Mouse (Mus musculus): ENCODE data around the gene Lgals3bp. TPM values are rescaled to one million over a fixed set of nuclear protein-coding genes. Genes with fewer than 3 reads are reported as not detected.
A peak's percentile ranks its signal among the peaks of the same experiment; 100 is the strongest.

The Lgals3bp gene
- 100 to 1,000 TPM in 2 of 4 experiments, 10 to 100 TPM in 2; 88.8 to 112 (median 98.8) TPM for total RNA-seq (2022)

GRCm38 (mm10) chr11:118401760-118402280, at the start of gene Lgals3bp:
Gene Lgals3bp, minus strand, starts transcription at chr11:118402092.
- peak; percentile 66 for DNase-seq

- DNase-seq = no peak
These were observed 49.3 kb upstream of the Lgals3bp start for GRCm38 (mm10) chr11:118451211-118451610.

GRCm38 (mm10) chr11:118448385-118448784, 46.5 kb upstream of the Lgals3bp start:
- no peak for DNase-seq

- DNase-seq = no peak
These were observed 45.5 kb upstream of the Lgals3bp start for GRCm38 (mm10) chr11:118447346-118447745.

- DNase-seq = no peak
These were observed 44.0 kb upstream of the Lgals3bp start for GRCm38 (mm10) chr11:118445843-118446242.

- DNase-seq = no peak
These were observed 41.5 kb upstream of the Lgals3bp start for GRCm38 (mm10) chr11:118443201-118443970.

GRCm38 (mm10) chr11:118442691-118443090, 40.8 kb upstream of the Lgals3bp start:
- no peak for DNase-seq

GRCm38 (mm10) chr11:118438665-118439414, 36.9 kb upstream of the Lgals3bp start:
- DNase-seq = no peak

GRCm38 (mm10) chr11:118436471-118436935, 34.6 kb upstream of the Lgals3bp start:
- no peak for DNase-seq

- DNase-seq = no peak
These were observed 32.2 kb upstream of the Lgals3bp start for GRCm38 (mm10) chr11:118434093-118434492.

- no peak for DNase-seq
These were observed 31.5 kb upstream of the Lgals3bp start for GRCm38 (mm10) chr11:118433398-118433868.

GRCm38 (mm10) chr11:118431100-118431948, 29.4 kb upstream of the Lgals3bp start:
- no peak for DNase-seq

GRCm38 (mm10) chr11:118430291-118430885, 28.5 kb upstream of the Lgals3bp start:
- no peak for DNase-seq

- no peak for DNase-seq
These were observed 27.2 kb upstream of the Lgals3bp start for GRCm38 (mm10) chr11:118428944-118429709.

GRCm38 (mm10) chr11:118428460-118428868, 26.6 kb upstream of the Lgals3bp start:
- DNase-seq = no peak

- DNase-seq = no peak
These were observed 26.1 kb upstream of the Lgals3bp start, which contains the start of gene C1qtnf1 for GRCm38 (mm10) chr11:118427986-118428385. Gene C1qtnf1, plus strand, starts transcription at chr11:118428203.

- DNase-seq = no peak
These were observed 25.4 kb upstream of the Lgals3bp start for GRCm38 (mm10) chr11:118427266-118427779.

- DNase-seq = no peak
These were observed 24.9 kb upstream of the Lgals3bp start for GRCm38 (mm10) chr11:118426765-118427164.

GRCm38 (mm10) chr11:118424621-118425335, 22.9 kb upstream of the Lgals3bp start:
- no peak for DNase-seq
